Mouse (Mus musculus) urinary bladder, adult 18-20 months (tissue): ENCODE measurements at regions not wholly inside any gene's neighbourhood (a gene's known extent, or its start where the extent isn't known, plus 50 kb on each side); places are given as distances from the start of the nearest gene placed in this dataset.

ENCODE experiments used
- DNase-seq, 2 experiments: peaks; one replicate each; pipeline ENCODE4 v3.0.0; 2022; ENCODE audit warnings: low spot score in 2 of 2, mixed read lengths in 2 of 2

DNA sequence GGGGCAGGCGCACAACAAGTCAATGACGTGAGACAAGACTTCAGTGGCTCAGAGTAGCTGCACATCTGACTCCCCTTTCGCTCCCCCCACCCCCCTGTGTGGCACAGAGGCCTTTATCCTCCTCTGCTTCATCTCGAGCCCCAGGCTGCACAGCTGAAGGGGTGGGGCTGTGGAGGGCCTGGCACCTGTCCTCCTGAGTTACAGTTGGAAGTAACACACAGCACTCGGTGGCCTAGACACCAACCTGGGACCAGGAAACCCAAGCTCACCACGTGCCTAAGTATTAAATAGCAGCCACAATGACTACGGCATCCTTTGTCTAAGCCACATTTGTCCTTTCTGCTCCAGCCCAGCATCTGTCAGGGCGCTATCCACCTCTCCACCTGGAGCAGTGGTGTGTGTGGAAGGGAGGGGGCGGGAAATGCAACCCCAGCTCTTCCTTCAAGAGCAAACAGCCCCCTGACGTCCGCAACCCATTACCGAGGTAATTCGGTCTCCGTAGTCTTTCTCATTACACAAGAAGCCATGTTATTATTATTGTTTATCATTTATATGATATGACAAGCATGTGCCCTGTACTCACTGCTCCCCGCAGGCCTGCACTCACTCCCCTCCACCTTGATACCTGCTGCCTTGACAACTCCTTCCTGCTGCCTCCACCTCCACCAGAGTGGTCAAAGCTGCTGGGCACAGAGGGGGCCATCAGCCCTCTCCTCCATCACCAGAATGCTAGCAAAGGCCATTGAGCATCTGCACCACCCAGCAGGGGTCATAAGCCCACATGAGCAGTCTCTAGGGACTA, 73.7 kb upstream of the Igsf21 start:
- DNase-seq = no peak

DNA sequence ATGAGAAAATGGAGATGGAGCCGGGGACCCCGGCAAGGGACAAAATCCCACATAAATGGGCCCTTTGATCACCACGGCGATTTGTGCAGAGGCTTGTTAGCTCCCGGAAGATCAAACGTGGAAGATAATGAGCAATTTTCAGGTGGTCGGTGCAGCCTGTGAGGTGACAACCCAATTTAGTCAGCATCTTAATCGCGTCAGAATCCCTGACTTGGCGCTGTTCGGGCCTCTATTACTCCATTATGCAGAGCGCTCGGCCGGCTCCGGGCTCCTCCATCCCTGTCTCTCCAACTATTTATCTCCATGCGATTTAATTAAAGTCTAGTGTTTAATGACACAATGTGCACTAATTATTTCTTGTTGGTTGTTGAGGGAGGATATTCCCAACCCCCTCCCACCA, 66.1 kb upstream of the Igsf21 start:
- no peak for DNase-seq

DNA sequence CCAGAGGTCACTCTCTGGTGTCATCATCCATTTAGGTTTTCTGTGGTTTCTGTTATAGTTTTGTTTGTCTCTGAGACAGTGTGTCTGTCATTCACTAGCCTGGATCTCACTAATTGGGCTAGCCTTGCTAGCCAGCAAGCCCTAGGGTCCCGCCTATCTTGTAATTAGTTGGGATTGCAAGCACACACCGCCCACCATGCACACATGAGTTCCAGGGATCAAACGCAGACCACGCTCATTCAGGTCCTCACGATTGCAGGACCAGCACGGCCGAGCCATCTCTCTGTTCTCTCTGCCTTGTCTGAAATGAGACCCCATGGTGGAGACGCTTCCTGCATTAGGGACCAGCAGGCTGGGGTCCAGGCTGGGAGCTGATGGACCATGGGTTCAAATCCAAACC, 60.9 kb upstream of the Igsf21 start:
- DNase-seq = no peak

DNA sequence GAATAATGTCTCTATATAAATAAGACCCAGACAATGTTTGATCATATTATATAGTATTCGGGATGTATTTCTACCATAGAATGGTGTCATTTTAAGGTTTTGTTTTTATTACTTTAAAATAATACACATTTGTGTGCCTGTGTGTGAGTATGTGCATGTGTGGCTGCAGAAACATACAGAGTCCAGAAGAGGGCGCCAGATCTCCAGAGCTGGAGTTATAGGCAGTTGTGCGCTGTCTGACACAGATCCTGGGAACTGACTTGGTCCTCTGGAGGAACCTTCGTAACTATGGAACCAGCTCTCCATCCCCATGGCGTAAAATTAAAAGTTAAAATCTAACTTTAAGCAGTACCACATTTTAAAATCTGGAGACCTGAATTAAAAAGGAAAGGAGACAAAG, 58.4 kb upstream of the Igsf21 start:
- DNase-seq = no peak

DNA sequence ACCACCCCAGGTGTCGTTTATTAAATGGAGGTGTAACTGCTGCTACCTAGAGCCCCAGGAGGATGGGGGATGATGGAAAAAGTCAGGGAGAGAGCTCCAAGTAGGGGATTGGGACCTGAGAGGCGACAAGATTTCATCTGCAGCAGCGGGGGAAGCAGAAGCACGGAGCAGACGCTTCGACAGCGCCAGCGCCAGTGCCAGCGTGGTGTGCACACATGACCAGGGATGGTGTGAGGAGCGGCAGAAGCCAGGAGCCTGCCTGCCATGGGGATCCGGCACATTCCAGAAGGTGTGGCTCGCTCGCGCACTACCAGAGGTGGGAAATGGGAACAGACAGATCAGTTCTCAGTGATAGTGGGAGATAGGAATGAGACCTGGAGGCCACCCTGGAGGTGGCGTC, 55.1 kb upstream of the Igsf21 start:
- DNase-seq = no peak

DNA sequence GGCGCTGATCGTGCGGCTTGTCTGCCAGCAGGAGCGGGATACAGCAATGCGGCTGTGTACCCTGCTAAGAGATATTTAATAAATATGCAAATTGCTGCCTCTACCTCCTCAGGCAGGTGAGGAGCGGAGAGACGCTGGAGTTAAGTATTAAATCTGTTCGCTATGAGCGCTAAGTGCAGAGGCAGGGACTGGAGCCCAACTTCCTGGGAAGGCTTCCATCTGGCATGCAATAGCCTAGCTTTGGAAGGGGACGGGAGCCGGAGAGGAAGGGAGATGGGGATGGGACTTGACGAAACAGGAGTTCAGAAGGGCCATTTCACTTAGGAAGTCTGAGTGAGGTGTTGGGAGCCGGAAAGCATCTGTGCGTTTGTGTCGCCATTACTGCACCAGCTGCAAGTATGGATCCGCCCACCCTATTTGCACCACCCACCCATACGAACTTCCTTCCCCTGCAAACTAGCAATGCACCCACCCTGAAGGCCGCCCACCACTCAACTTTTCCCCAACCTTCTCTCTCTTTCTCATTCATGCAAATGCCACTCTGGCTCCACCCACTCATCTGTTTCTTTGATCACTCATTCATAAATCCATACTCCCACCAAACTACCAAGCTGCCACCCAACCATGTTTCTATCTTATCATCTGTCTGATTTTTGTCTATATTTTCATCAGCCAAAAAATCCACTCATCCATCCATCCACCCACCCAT, 51.5 kb upstream of the Igsf21 start:
- no peak for DNase-seq
